Mouse (Mus musculus) small intestine, adult 2 months (tissue): ENCODE results near the gene Prpf40b. TPM values are rescaled to one million over a fixed set of nuclear protein-coding genes. Genes with fewer than 3 reads are reported as not detected.
"Not testable (repeated sequence)": the region's sequence is repeated elsewhere in the genome, so short reads cannot be mapped to it uniquely, and the experiment has no call there.

ENCODE experiments used
- H3K27ac ChIP-seq: fragments of 200-500 bp; 2 replicates; pipeline ENCODE4 v1.5.1; 2012; ENCODE audit warnings: low read depth, low read length, control low read depth, inconsistent platforms; ENCODE audit not compliant: insufficient read depth
- H3K27me3 ChIP-seq: fragments of 200-500 bp; 2 replicates; pipeline ENCODE4 v1.6.1; 2012; ENCODE audit warnings: mild to moderate bottlenecking, moderate library complexity, low read length, inconsistent platforms; ENCODE audit not compliant: control insufficient read depth, insufficient read depth
- H3K36me3 ChIP-seq: fragments of 200-500 bp; 2 replicates; pipeline ENCODE4 v1.6.1; 2012; ENCODE audit warnings: mild to moderate bottlenecking, low read length, control low read depth, inconsistent platforms; ENCODE audit not compliant: control insufficient read depth, insufficient read depth
- H3K4me1 ChIP-seq: fragments of 200-500 bp; 2 replicates; pipeline ENCODE4 v1.6.1; 2012; ENCODE audit warnings: low read length, inconsistent platforms, mixed read lengths; ENCODE audit not compliant: control insufficient read depth, insufficient read depth, insufficient read length
- H3K4me3 ChIP-seq: fragments of 200-500 bp; 2 replicates; pipeline ENCODE4 v1.5.1; 2012; ENCODE audit warnings: low read depth, mild to moderate bottlenecking, control low read depth, inconsistent platforms, low read length, moderate library complexity
- CTCF ChIP-seq: fragments of 200-500 bp; IDR thresholded peaks from 2 replicates; pipeline ENCODE4 v1.5.1; 2012; ENCODE audit warnings: low read depth, mild to moderate bottlenecking, control low read depth, inconsistent platforms, low read length, moderate library complexity, mixed read lengths; ENCODE audit not compliant: insufficient replicate concordance, insufficient read length; ENCODE audit errors: extremely low read depth
- POLR2A ChIP-seq: fragments of 200-500 bp; IDR thresholded peaks from 2 replicates; pipeline ENCODE4 v1.6.1; 2012; ENCODE audit warnings: low read depth, mild to moderate bottlenecking, control low read depth, inconsistent platforms, low read length, moderate library complexity
- WGBS: fragments of 180-500 bp; shearing (Covaris S2); methylation state at CpG from one replicate; pipeline ENCODE4 v1.1.7; 2018; 5-methylcytosine and 5-hydroxymethylcytosine counted together
- polyA plus RNA-seq: library from polyadenylated mRNA; depleted of rRNA; stranded (reverse); fragments of >200 nt; gene quantifications from 2 replicates; pipeline ENCODE4 v1.2.3, GENCODE M21; 2012; rRNA removed

Gene Prpf40b
- polyA plus RNA-seq, result 14.4 and 20.8 TPM in 2 replicates

DNA sequence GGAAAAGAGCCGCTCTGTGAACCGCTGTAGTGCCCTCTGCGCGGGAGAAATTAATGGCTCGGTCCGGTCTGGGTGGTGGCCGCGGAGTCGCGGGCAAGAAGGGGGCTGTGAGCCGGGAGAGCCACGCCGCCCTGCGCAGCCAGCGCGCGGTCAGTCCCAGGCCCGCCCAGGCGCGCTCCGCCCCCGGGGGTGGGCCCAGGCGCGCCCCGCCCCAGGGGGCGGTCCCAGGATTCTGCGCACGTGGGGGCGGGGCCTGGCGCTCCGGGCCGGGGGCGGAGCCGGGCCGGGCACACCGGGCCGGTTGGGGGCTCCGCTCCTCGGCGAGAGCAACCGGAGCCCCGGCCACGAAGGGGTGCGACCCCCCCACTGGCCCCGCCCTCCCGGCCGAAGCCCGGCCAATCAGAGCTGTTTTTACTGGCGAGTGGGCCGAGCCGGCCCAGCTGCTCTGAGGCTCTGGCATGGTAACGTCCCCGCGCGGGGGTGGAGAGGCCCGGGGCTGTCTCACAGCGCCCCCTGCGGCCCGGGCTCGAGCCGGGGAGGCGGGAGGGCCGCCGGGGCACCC is at the start of gene Prpf40b:
TSS of gene Prpf40b (plus strand) at position 275 of the 562 bp plus-strand sequence.
- H3K36me3 ChIP-seq, result no peaks in the 10 kb centered on the region
- TF ChIP-seq POLR2A, result no peak
- peak; percentile 20; the same call in 1 of the 2 replicates for TF ChIP-seq CTCF
- H3K27ac ChIP-seq, result no peak within 1 kb of the TSS
- WGBS, result under 1% methylated on average over 51 of the region's 64 CpGs
- no peaks in the 10 kb centered on the region for H3K4me1 ChIP-seq
- peak within 1 kb of the TSS; percentile 94 for H3K4me3 ChIP-seq
- no peaks in the 10 kb centered on the region for H3K27me3 ChIP-seq

DNA sequence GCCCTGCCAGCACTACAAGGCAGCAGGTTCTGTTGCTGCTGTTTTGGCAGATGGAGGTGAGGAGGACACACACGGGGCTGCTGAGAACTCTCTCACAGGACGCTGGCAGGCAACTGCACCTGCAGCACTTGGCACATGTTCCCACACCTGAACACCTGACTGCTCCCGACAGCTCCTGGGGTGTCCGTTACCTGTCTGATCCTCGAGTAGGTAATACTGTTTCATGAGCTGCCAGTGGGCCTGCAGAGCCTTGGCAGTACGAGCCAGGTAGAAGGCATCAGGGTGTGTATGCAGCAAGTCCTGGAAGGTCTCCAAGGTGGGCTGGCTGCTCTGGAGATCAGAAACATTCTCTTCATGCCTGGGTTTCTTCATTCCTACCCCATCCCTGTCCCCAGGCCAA is 48.2 kb upstream of the Prpf40b start:
- H3K27me3 ChIP-seq, H3K4me1 ChIP-seq, H3K27ac ChIP-seq, H3K4me3 ChIP-seq: not testable (repeated sequence)
- WGBS, result 71% methylated on average over 6 of the region's 6 CpGs
- peaks cover 65% of the 10 kb centered on the region for H3K36me3 ChIP-seq

DNA sequence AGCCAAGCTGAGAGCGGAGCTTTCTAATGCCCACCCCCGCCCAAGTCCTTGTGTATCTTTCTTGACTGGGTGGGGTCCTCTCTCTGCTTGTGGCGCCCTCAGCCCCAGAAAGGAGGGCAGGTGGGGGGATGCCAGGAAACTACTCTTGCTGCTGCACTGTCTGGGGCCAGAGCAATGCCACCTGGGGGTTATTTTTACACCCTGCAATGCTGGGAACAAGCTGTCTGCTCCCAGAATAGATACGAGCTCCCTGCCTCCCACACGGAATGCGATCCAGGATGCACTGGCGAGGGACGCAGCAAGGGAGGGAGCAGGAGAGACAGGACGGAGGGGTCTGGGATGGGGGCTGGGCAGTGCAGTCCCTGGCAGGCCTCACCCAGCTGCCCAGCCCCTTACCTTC is 45.9 kb upstream of the Prpf40b start:
- H3K4me1 ChIP-seq, result peaks cover 7% of the 10 kb centered on the region
- 95% methylated on average over 9 of the region's 9 CpGs for WGBS
- TF ChIP-seq POLR2A, result no peak
- no peak for TF ChIP-seq CTCF
- H3K27ac ChIP-seq, result no peak overlapping the region
- H3K27me3 ChIP-seq, result no peaks in the 10 kb centered on the region
- H3K36me3 ChIP-seq, result peaks cover 49% of the 10 kb centered on the region
- H3K4me3 ChIP-seq, result no peak overlapping the region

DNA sequence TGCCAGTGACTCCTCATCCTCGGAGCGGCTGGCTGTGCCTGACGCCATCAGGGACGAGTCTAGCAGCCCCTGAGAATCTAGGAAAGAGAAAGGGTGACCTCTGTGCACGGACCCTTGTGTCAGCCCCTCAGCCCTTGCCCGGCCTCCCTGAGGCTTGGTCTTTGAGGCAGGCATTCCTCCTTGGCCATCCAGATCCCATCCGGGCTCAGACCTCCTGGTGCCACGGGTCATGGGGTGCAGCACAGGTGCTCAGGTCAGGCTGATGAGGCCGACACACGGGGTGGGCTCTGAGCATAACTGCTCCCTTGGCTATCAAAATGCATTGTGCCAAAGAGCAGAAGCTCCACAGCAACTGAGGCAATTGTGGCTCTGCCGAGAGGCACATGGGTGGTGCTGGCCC is 44.9 kb upstream of the Prpf40b start:
- Histone ChIP-seq H3K4me3 (no peak overlapping the region), H3K27ac (no peak overlapping the region), H3K4me1 (peaks cover 15% of the 10 kb centered on the region), H3K36me3 (peaks cover 39% of the 10 kb centered on the region), H3K27me3 (no peaks in the 10 kb centered on the region)
- WGBS, result 96% methylated on average over 11 of the region's 11 CpGs
- no peak for TF ChIP-seq CTCF
- TF ChIP-seq POLR2A, result no peak

DNA sequence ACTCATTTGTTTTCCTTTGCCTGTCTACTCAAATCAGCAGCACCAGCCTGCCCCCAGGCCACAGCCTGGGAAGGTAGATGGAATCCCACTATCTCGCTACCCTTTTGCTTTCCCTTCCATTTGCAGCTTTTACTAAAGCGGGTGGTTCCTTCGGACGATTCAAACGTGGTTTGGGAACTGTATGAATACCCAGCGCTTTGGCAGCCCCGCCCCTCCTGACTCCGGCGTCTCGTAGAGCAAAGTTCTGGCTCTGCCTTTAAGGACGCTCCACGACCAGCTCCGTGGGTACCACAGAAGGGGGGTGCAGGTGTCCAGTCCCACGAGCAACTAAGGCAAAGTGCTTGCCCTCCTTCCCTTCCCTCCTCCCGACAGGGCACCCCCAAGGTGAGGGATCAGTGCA is 43.8 kb upstream of the Prpf40b start:
- Histone ChIP-seq H3K4me3 (peak overlapping the region; percentile 95), H3K36me3 (peaks cover 29% of the 10 kb centered on the region), H3K4me1 (peaks cover 15% of the 10 kb centered on the region)
- not testable (repeated sequence) for H3K27me3 ChIP-seq, H3K27ac ChIP-seq
- under 1% methylated on average over 15 of the region's 15 CpGs for WGBS

GRCm38 (mm10) chr15:99251626-99252380 is 43.1 kb upstream of the Prpf40b start, which contains the start of gene Mcrs1:
Gene Mcrs1 (minus strand): TSS chr15:99251961.
- Histone ChIP-seq H3K4me1 (peaks cover 15% of the 10 kb centered on the region), H3K4me3 (peak within 1 kb of the TSS; percentile 95), H3K36me3 (peaks cover 25% of the 10 kb centered on the region), H3K27ac (peak within 1 kb of the TSS; percentile 97), H3K27me3 (no peaks in the 10 kb centered on the region)
- under 1% methylated on average over 52 of the region's 52 CpGs for WGBS
- no peak for TF ChIP-seq CTCF
- peak; percentile 53; the same call in 1 of the 2 replicates for TF ChIP-seq POLR2A

DNA sequence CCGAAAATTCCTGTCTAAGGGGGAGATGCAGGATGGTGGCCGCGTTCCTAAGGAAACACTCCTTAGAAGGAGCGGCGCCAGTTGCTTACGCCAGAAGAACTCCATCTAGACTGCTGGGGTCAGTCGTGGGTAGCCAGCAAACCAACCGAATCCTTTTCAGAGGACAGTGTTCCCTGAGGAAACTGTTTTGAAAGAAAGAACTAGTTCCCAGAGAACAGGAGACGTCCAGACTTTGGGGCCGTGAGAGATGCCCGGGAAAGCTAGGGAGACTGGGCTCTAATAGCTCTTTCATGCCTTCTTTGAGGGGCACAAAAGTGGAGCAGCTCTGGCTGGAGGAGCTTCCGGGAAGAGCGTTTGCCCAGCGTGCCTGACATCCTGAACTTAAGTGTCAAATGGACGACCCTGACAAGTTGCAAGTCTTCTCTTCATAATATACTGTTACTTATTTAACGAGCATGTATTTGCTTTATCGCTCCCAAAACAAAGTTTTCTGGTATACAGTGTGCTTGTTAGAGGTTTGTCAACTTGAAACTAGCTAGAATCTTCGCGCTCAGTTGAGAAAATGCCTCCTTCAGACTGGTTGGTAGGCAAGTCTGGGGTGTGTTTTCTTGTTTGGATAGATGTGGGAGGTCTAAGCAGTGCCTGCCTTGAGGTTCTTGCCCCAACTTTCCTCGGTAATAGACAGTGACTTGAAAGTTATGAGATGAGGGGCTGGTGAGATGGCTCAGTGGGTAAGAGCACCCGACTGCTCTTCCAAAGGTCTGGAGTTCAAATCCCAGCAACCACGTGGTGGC is 42.3 kb upstream of the Prpf40b start:
- WGBS, result 2% methylated on average over 22 of the region's 22 CpGs

GRCm38 (mm10) chr15:99253175-99253479 is 41.8 kb upstream of the Prpf40b start:
- not testable (repeated sequence) for H3K4me3 ChIP-seq, H3K27me3 ChIP-seq, H3K27ac ChIP-seq
- Histone ChIP-seq H3K36me3 (peaks cover 13% of the 10 kb centered on the region), H3K4me1 (peaks cover 15% of the 10 kb centered on the region)
- WGBS, result 43% methylated on average over 2 of the region's 2 CpGs

More for the DNA sequence above, 42.3 kb upstream of the Prpf40b start:
- Histone ChIP-seq H3K36me3 (peaks cover 18% of the 10 kb centered on the region), H3K27ac (peak overlapping the region; percentile 97), H3K27me3 (no peaks in the 10 kb centered on the region), H3K4me3 (peak overlapping the region; percentile 95), H3K4me1 (peaks cover 15% of the 10 kb centered on the region)
- TF ChIP-seq CTCF (0 out of 2 replicates have a peak, but pooled peaks have one; percentile 7), POLR2A (no peak)
